Mouse (Mus musculus) heart, postnatal 4 days (tissue): ENCODE results near the gene Hamp2. TPM values are rescaled to one million over a fixed set of nuclear protein-coding genes. Genes with fewer than 3 reads are reported as not detected.

Experiments used
- DNase-seq: peaks from one replicate; pipeline ENCODE4 v3.0.0; 2021
- total RNA-seq, 2 experiments: library from RNA; stranded (reverse); gene quantifications; 2 replicates each; pipeline ENCODE4 v1.2.3; 2021

The Hamp2 gene
- total RNA-seq, 2 experiments from 2014 or later, result 0.76 to 1.2 TPM

- DNase-seq, result no peak
These were observed 35.7 kb downstream of the Hamp2 start for GRCm38 (mm10) chr7:30888786-30889185.

- no peak for DNase-seq
These were observed 36.8 kb downstream of the Hamp2 start for GRCm38 (mm10) chr7:30887568-30888188.

- no peak for DNase-seq
These were observed 37.6 kb downstream of the Hamp2 start for GRCm38 (mm10) chr7:30886852-30887251.

GRCm38 (mm10) chr7:30884047-30884446 is 40.4 kb downstream of the Hamp2 start:
- no peak for DNase-seq

- DNase-seq, result no peak
These were observed 43.1 kb downstream of the Hamp2 start for GRCm38 (mm10) chr7:30881367-30881766.

GRCm38 (mm10) chr7:30880176-30880575 is 44.3 kb downstream of the Hamp2 start, which contains the start of gene Cd22:
Gene Cd22 (minus strand): TSS chr7:30880342.
- DNase-seq, result no peak

GRCm38 (mm10) chr7:30878950-30879349 is 45.5 kb downstream of the Hamp2 start:
- no peak for DNase-seq

- DNase-seq, result peak; percentile 84
These were observed 51.4 kb downstream of the Hamp2 start for GRCm38 (mm10) chr7:30873083-30873482.

Other genes starting within 250 kb of the Hamp2 start
- not detected for gene 2200002J24Rik, start 225.8 kb downstream of the Hamp2 start, total RNA-seq
- under 1 TPM; 0.14 to 0.74 TPM for gene Atp4a, start 212.5 kb downstream of the Hamp2 start, total RNA-seq
- gene Tmem147, start 195.1 kb downstream of the Hamp2 start, total RNA-seq, result 100 to 1,000 TPM; 208 to 221 TPM
- not detected for gene Gapdhs, start 181.0 kb downstream of the Hamp2 start, total RNA-seq
- 1 to 10 TPM; 4.8 to 5.1 TPM for gene Sbsn, start 173.2 kb downstream of the Hamp2 start, total RNA-seq
- 1 to 10 TPM; 4.6 to 5.7 TPM for gene Dmkn, start 160.9 kb downstream of the Hamp2 start, total RNA-seq
- not detected for gene Krtdap, start 136.8 kb downstream of the Hamp2 start, total RNA-seq
- not detected for gene Ffar2, start 100.9 kb downstream of the Hamp2 start, total RNA-seq
- not detected for gene Ffar3, start 68.5 kb downstream of the Hamp2 start, total RNA-seq
- gene Ffar1, start 63.1 kb downstream of the Hamp2 start, total RNA-seq, result not detected
- 1 to 10 TPM in 1 of 2 experiments, under 1 TPM in 1; 0.09 to 1.2 TPM for gene Cd22, start 44.3 kb downstream of the Hamp2 start, total RNA-seq
- gene Mag, start 9.8 kb downstream of the Hamp2 start, total RNA-seq, result 1 to 10 TPM in 1 of 2 experiments, under 1 TPM in 1; 0.31 to 1.3 TPM
- 1 to 10 TPM; 1.6 to 1.9 TPM for gene Hamp, start 19.4 kb upstream of the Hamp2 start, total RNA-seq
- 100 to 1,000 TPM; 100 to 103 TPM for gene Usf2, start 32.1 kb upstream of the Hamp2 start, total RNA-seq
- 1 to 10 TPM; 5.5 to 5.6 TPM for gene Lsr, start 48.8 kb upstream of the Hamp2 start, total RNA-seq
- gene Fam187b, start 49.1 kb upstream of the Hamp2 start, total RNA-seq, result under 1 TPM; 0.36 TPM
- gene Fxyd5, start 117.8 kb upstream of the Hamp2 start, total RNA-seq, result 10 to 100 TPM; 28.9 to 31.7 TPM
- gene Fxyd7, start 126.8 kb upstream of the Hamp2 start, total RNA-seq, result 1 to 10 TPM in 1 of 2 experiments, under 1 TPM in 1; 0.98 to 2.4 TPM
- gene Fxyd1, start 132.5 kb upstream of the Hamp2 start, total RNA-seq, result 100 to 1,000 TPM; 646 to 728 TPM
- gene Lgi4, start 134.7 kb upstream of the Hamp2 start, total RNA-seq, result 1 to 10 TPM in 1 of 2 experiments, under 1 TPM in 1; 0.95 to 1.4 TPM
- 1 to 10 TPM; 2.0 to 3.5 TPM for gene Fxyd3, start 152.0 kb upstream of the Hamp2 start, total RNA-seq
- gene Hpn, start 190.6 kb upstream of the Hamp2 start, total RNA-seq, result 1 to 10 TPM; 2.2 to 2.6 TPM
- gene Scn1b, start 202.3 kb upstream of the Hamp2 start, total RNA-seq, result 10 to 100 TPM in 1 of 2 experiments, 1 to 10 TPM in 1; 8.2 to 10.4 TPM
- gene Gramd1a, start 231.2 kb upstream of the Hamp2 start, total RNA-seq, result 10 to 100 TPM; 32.9 to 36.0 TPM